Mouse (Mus musculus) liver, postnatal 0 days (tissue): ENCODE data around the gene Gnmt. TPM values are rescaled to one million over a fixed set of nuclear protein-coding genes. Genes with fewer than 3 reads are reported as not detected.

Source experiments
- ATAC-seq: fragments of 200-750 bp; cut with Nextera tagmentation; 2 replicates; pipeline ENCODE4 v1.8.0; 2017; ENCODE audit warnings: mild to moderate bottlenecking, moderate library complexity
- DNase-seq: peaks from one replicate; pipeline ENCODE4 v3.0.0-alpha.2; 2016
- H3K27ac ChIP-seq: fragments of 300-500 bp; sonication (generic); 2 replicates; pipeline ENCODE4 v1.5.1; 2014; ENCODE audit warnings: antibody characterized with exemption, moderate library complexity, mild to moderate bottlenecking, low read depth
- H3K27me3 ChIP-seq: fragments of 300-500 bp; sonication (generic); 2 replicates; pipeline ENCODE4 v1.6.1; 2014; ENCODE audit warnings: low read length, control low read depth, mixed read lengths; ENCODE audit not compliant: insufficient read depth
- H3K36me3 ChIP-seq: fragments of 300-500 bp; sonication (generic); replicated peaks from 2 replicates; pipeline ENCODE4 v1.6.1; 2014; ENCODE audit warnings: mild to moderate bottlenecking, control low read depth, low read length, moderate library complexity, mixed read lengths; ENCODE audit not compliant: insufficient read depth
- H3K4me1 ChIP-seq: fragments of 300-500 bp; sonication (generic); 2 replicates; pipeline ENCODE4 v1.6.1; 2014; ENCODE audit warnings: antibody characterized with exemption, mild to moderate bottlenecking, control low read depth; ENCODE audit not compliant: insufficient read depth
- H3K4me2 ChIP-seq: fragments of 300-500 bp; sonication (generic); 2 replicates; pipeline ENCODE4 v1.6.1; 2014; ENCODE audit warnings: low read depth, mild to moderate bottlenecking, low read length, moderate library complexity, mixed read lengths
- H3K4me3 ChIP-seq: fragments of 300-500 bp; sonication (generic); 2 replicates; pipeline ENCODE4 v1.5.1; 2014; ENCODE audit warnings: low read depth, low read length
- H3K9ac ChIP-seq: fragments of 300-500 bp; sonication (generic); replicated peaks from 2 replicates; pipeline ENCODE4 v1.6.1; 2014; ENCODE audit warnings: mild to moderate bottlenecking, moderate library complexity
- H3K9me3 ChIP-seq: fragments of 300-500 bp; sonication (generic); 2 replicates; pipeline ENCODE4 v1.6.1; 2016; ENCODE audit warnings: mild to moderate bottlenecking, control low read depth, low read length, mixed read lengths
- CTCF ChIP-seq: sonication (generic); IDR thresholded peaks from 2 replicates; pipeline ENCODE4 v1.5.1; 2016; ENCODE audit warnings: antibody characterized with exemption, low read depth
- EP300 ChIP-seq: IDR thresholded peaks from 2 replicates; pipeline ENCODE4 v1.6.1; 2016; ENCODE audit warnings: antibody characterized with exemption, low read depth, mild to moderate bottlenecking
- WGBS: fragments of 180-500 bp; shearing (Covaris S2); extraction: QIAGEN DNeasy Blood & Tissue Kit; methylation state at CpG from one replicate; pipeline ENCODE4 v1.1.7; 2014; ENCODE audit not compliant: insufficient replicate concordance; 5-methylcytosine and 5-hydroxymethylcytosine counted together
- polyA plus RNA-seq: library from polyadenylated mRNA; unstranded; fragments of >200 nt; fragmentation: Nextera tagmentation; extraction: Ambion mirVana; gene quantifications from 2 replicates; pipeline ENCODE4 v1.2.1, GENCODE M21; 2015

Gene Gnmt
- polyA plus RNA-seq, 1 experiment from 2014 or later, result 707 TPM

DNA sequence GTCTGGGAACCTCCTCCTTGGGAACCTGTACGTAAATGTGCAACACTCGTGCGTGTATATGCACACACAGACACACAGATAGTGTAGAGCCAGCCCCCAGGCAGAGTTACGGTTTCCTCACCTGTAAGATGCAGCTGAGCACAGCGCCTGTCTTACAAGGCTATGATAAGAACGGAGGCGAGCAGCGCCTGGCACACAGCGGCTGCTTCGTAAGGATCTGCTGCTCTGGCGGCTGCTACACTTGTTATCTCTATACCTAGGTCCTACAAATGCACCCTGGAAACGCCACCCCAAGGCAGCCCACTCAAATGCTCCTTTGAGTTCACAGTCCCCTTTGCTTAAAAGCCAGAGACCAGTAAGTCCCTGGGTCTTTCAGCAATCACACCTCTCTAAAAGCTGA is 38.3 kb downstream of the Gnmt start:
- Histone ChIP-seq H3K36me3 (peaks cover 20% of the 10 kb centered on the region), H3K4me3 (no peak overlapping the region), H3K4me1 (no peaks in the 10 kb centered on the region), H3K9ac (no peak overlapping the region), H3K9me3 (no peaks in the 10 kb centered on the region), H3K4me2 (0 out of 2 replicates have a peak overlapping the region, but pooled peaks have one; percentile 13), H3K27me3 (no peaks in the 10 kb centered on the region), H3K27ac (no peak overlapping the region)
- DNase-seq, result no peak
- TF ChIP-seq EP300 (no peak), CTCF (no peak)
- 65% methylated on average over 12 of the region's 12 CpGs for WGBS
- peak; percentile 41; the same call in 1 of the 2 replicates for ATAC-seq

DNA sequence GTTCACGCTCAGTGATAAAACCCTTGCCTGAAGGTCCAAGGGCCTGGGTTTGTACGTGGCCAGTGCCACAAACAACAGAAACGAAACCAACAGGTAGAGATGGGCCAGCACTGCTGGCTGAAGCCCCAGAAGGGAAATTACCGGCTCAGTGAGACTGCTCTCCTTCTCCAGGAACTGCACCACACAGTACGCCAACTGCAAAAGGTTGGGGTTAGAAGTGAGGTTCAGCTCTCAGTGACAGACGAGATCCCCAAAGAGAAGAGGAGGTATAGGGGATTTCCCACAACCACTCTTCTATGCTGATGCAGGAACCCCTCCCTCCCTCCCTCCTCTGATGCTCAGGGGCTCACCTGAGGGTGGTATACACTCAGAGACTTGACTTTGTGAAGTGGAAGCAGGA is 43.1 kb downstream of the Gnmt start:
- Histone ChIP-seq H3K27ac (no peak overlapping the region), H3K4me1 (peaks cover 6% of the 10 kb centered on the region), H3K4me2 (no peak overlapping the region), H3K27me3 (no peaks in the 10 kb centered on the region), H3K9ac (no peak overlapping the region), H3K4me3 (no peak overlapping the region), H3K9me3 (no peaks in the 10 kb centered on the region), H3K36me3 (peaks cover 44% of the 10 kb centered on the region)
- no peak for DNase-seq
- WGBS, result 78% methylated on average over 6 of the region's 6 CpGs
- TF ChIP-seq CTCF (no peak), EP300 (no peak)
- ATAC-seq, result no peak

DNA sequence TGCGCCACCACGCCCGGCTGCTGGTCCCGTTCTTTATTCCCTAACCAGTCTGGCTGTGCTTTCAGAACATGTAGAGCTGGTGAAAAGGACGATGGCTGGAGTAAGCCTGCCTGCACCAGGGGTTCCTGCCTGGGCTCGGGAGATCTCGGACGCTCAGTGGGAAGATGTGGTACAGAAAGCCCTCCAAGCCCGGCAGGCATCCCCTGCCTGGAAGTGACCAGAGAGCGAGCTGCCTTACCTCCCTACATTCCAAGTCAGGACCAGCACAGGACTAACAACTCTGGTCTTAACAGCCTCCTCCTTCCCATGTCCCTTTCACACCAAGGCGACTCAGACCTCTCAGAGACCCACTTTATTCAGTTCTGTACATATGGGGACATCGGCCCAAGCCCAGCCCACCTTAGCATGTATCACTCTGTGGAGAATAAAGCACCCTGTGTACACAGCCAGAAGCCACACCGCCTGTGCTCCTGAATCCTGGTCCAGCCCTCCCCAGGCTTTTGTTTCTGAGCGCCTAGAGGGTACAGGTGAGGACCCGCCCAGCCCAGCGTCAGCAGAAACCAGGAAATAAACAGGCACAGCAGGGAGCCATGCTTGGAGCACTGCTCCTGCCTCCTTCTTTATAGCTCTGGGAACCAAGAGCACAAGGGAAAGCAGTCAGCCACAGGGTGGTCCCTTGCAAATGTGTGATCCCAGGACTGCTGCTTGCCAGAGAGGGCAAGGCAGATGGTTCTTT is 46.1 kb downstream of the Gnmt start:
- WGBS, result 84% methylated on average over 16 of the region's 16 CpGs
- Histone ChIP-seq H3K4me1 (peaks cover 20% of the 10 kb centered on the region), H3K4me3 (no peak overlapping the region), H3K27ac (no peak overlapping the region), H3K9me3 (no peaks in the 10 kb centered on the region), H3K4me2 (no peak overlapping the region), H3K27me3 (no peaks in the 10 kb centered on the region), H3K36me3 (peaks cover 46% of the 10 kb centered on the region), H3K9ac (no peak overlapping the region)
- no peak for DNase-seq
- ATAC-seq, result no peak
- TF ChIP-seq EP300, result no peak
- no peak for TF ChIP-seq CTCF

DNA sequence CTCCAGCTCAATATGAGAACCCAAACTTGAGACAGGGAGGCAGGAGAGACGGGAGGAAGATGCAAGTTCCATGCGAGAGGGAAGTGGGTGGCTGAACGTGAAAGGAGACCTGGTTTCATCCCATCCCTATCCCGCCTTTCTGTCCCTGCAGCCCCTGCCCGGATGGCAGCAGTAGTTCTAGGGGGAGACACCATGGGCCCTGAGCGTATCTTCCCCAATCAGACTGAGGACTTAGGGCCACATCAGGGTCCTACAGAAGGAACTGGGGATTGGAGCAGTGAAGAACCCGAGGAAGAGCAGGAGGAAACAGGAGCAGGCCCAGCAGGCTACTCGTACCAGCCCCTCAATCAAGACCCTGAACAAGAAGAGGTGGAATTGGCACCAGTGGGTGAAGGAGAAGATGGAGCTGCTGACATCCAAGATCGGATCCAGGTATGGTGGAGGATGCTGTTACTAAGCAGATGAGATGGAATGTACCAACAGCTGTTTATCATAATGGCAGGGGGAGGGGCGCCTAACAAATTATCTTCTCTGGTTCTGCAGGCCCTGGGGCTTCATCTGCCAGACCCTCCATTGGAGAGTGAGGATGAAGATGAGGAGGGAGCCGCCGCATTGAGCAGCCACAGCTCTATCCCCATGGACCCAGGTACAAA is 47.4 kb downstream of the Gnmt start:
- WGBS, result 30% methylated on average over 12 of the region's 12 CpGs
- Histone ChIP-seq H3K4me2 (peak overlapping the region; percentile 93), H3K27ac (no peak overlapping the region), H3K9ac (peak overlapping the region; percentile 69), H3K9me3 (no peaks in the 10 kb centered on the region), H3K4me1 (peaks cover 20% of the 10 kb centered on the region), H3K36me3 (peaks cover 46% of the 10 kb centered on the region), H3K4me3 (peak overlapping the region; percentile 86), H3K27me3 (no peaks in the 10 kb centered on the region)
- DNase-seq, result no peak
- ATAC-seq, result no peak
- TF ChIP-seq CTCF (no peak), EP300 (no peak)

DNA sequence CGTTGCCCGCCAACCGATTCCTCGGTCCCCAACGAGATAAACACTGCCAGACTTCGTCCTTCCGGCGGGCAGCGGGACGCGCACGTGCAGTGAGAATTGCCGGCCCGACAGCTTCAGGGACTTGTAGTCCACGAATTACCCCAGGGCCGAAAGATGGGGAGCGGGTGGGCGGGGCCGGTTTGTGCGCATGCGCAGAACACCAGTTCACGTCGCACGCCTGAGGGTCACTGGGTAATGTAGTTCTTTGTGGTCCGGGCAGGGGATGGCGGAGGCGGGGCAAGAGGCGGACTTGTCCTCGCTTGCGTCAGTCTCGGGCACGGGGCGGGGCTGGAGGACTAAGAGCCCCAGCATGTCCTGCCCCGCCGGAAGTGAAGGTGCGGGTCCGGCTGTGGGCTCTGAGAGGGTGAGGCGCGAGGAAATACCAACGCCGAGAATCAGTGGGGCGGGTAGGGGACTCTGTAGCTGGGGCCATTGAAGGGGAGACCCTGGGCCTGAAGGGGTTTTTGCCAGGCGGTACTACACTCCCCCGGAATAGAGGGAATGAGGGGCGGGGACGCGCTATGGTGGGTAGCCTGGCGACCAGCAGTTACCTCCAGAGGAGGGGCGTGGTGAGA is 48.1 kb downstream of the Gnmt start, which contains the start of gene Klhdc3:
TSS of gene Klhdc3 (minus strand) at position 155 of the 614 bp plus-strand sequence.
- peaks cover 20% of the 10 kb centered on the region for H3K4me1 ChIP-seq
- H3K27ac ChIP-seq, result peak within 1 kb of the TSS; percentile 91
- peak within 1 kb of the TSS; percentile 86 for H3K4me3 ChIP-seq
- no peaks in the 10 kb centered on the region for H3K27me3 ChIP-seq
- under 1% methylated on average over 49 of the region's 49 CpGs for WGBS
- H3K9ac ChIP-seq, result peak within 1 kb of the TSS; percentile 81
- peak; percentile 100 for DNase-seq
- peak within 1 kb of the TSS; percentile 93 for H3K4me2 ChIP-seq
- peaks cover 46% of the 10 kb centered on the region for H3K36me3 ChIP-seq
- TF ChIP-seq EP300 (no peak), CTCF (no peak)
- no peaks in the 10 kb centered on the region for H3K9me3 ChIP-seq
- peak; percentile 97 for ATAC-seq
